Mouse (Mus musculus) thymus, adult 2 months (tissue): Measurements from ENCODE around the gene Xpr1. TPM values are rescaled to one million over a fixed set of nuclear protein-coding genes. Genes with fewer than 3 reads are reported as not detected.

Experiments
- DNase-seq: peaks from one replicate; pipeline ENCODE4 v3.0.0; 2021
- H3K27ac ChIP-seq: fragments of 200-500 bp; 2 replicates; pipeline ENCODE4 v1.5.1; 2012; ENCODE audit warnings: low read length, control low read depth; ENCODE audit not compliant: control insufficient read depth, insufficient read depth
- H3K27me3 ChIP-seq: fragments of 200-500 bp; 2 replicates; pipeline ENCODE4 v1.6.1; 2012; ENCODE audit warnings: mild to moderate bottlenecking, low read length, moderate library complexity, mixed read lengths; ENCODE audit not compliant: control insufficient read depth, insufficient read depth
- H3K36me3 ChIP-seq: fragments of 200-500 bp; 2 replicates; pipeline ENCODE4 v1.6.1; 2012; ENCODE audit warnings: mild to moderate bottlenecking, low read length, moderate library complexity; ENCODE audit not compliant: control insufficient read depth, insufficient read depth
- H3K4me1 ChIP-seq: fragments of 200-500 bp; replicated peaks from 2 replicates; pipeline ENCODE4 v1.6.1; 2012; ENCODE audit warnings: low read length; ENCODE audit not compliant: control insufficient read depth, insufficient read depth
- H3K4me3 ChIP-seq: fragments of 200-500 bp; 2 replicates; pipeline ENCODE4 v1.5.1; 2012; ENCODE audit warnings: mild to moderate bottlenecking, low read length, control low read depth, moderate library complexity; ENCODE audit not compliant: control insufficient read depth, insufficient read depth
- CTCF ChIP-seq: fragments of 200-500 bp; IDR thresholded peaks from 2 replicates; pipeline ENCODE4 v1.5.1; 2012; ENCODE audit warnings: mild to moderate bottlenecking, control low read depth, low read length, moderate library complexity, borderline replicate concordance; ENCODE audit not compliant: control insufficient read depth, poor library complexity, insufficient read depth; ENCODE audit errors: extremely low read depth
- POLR2A ChIP-seq: fragments of 200-500 bp; IDR thresholded peaks from 2 replicates; pipeline ENCODE4 v1.6.1; 2012; ENCODE audit warnings: mild to moderate bottlenecking, low read length, control low read depth, moderate library complexity; ENCODE audit not compliant: control insufficient read depth, poor library complexity, insufficient read depth; ENCODE audit errors: extremely low read depth
- WGBS: fragments of 180-500 bp; shearing (Covaris S2); methylation state at CpG from one replicate; pipeline ENCODE4 v1.1.7; 2018; 5-methylcytosine and 5-hydroxymethylcytosine counted together
- polyA plus RNA-seq: library from polyadenylated mRNA; depleted of rRNA; stranded (reverse); fragments of >200 nt; gene quantifications from 2 replicates; pipeline ENCODE4 v1.2.3, GENCODE M21; 2012

Gene Xpr1
- polyA plus RNA-seq, 1 experiment: 14.7 TPM

GRCm38 (mm10) chr1:155391537-155391936 is 25.7 kb downstream of the Xpr1 start:
- WGBS: 37% methylated on average over 4 of the region's 4 CpGs
- H3K4me3 ChIP-seq: no peak overlapping the region
- TF ChIP-seq CTCF (no peak), POLR2A (no peak)
- no peak for DNase-seq
- no peak overlapping the region for H3K27ac ChIP-seq
- H3K27me3 ChIP-seq: no peaks in the 10 kb centered on the region
- peaks cover 5% of the 10 kb centered on the region; the same call in 1 of the 2 replicates for H3K4me1 ChIP-seq
- H3K36me3 ChIP-seq: no peaks in the 10 kb centered on the region

DNA sequence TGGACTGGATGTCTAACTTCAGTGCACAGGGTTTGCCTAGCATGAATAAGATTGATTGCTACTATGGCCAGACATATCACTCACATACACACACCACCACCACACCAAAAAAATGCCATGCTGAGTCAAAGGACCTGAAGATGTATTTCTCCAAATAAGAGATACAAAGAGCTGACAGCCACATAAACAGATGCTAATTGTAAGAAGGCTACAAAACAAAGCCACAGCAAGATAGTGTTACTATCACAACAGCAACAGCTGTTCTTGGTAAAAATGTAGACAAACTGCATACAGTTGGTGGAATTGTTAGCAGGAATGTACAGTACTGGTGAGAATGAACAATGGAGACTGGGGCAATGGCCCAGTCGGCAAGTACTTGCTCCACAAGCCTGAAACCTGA is 28.8 kb downstream of the Xpr1 start:
- Histone ChIP-seq H3K27ac (no peak overlapping the region), H3K36me3 (peaks cover 4% of the 10 kb centered on the region; the same call in 1 of the 2 replicates), H3K27me3 (no peaks in the 10 kb centered on the region), H3K4me3 (no peak overlapping the region), H3K4me1 (peaks cover 5% of the 10 kb centered on the region; the same call in 1 of the 2 replicates)
- 96% methylated on average over 1 of the region's 1 CpGs for WGBS
- TF ChIP-seq CTCF (no peak), POLR2A (no peak)
- DNase-seq: no peak

- TF ChIP-seq CTCF: no peak
- TF ChIP-seq POLR2A: no peak
- DNase-seq: no peak
These were observed 30.7 kb downstream of the Xpr1 start for GRCm38 (mm10) chr1:155386551-155386950.

DNA sequence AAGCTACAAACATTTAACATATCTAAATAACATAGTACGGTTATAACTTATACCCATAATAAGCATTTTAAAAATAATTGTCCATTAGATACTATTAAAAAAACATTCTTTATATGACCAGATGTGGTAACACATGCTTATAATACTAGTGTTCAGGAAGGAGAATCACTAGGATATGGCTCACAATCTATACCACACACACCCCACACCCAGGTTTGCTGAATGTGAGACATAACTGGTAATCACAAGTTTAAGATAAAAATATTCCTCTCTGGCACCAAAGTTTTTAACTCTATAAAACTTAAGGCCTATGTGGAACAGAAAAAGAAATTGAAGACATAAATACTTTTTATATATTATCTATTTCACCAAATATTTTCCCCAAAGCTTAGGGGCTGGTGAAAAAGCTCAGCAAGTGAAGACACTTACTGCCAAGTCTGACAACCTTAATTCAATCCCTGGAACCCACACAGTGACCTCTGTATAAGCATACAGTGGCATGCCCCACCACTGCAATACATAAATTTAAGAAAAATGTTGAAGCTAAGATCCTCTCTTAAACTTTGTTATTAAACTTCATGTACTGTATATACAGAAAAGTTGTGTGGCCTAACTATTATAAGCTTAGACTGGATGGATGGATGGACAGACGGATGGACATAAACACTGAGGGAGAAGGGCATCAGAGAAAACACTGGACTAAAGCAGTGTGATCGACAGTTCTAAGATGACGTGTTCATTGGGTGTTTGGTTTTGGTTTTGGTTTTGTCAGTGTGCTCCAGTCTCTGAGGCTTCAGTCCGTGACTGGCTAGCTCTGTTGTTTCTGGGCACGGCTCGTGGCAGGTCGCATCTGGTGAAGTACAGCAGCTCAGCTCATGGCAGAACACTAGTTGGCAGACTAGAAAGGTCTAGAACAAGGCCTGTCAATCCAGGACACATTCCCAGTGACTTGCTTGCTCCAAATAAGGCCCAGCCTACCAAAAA is 33.6 kb downstream of the Xpr1 start:
- DNase-seq: no peak
- TF ChIP-seq POLR2A (no peak), CTCF (no peak)
- WGBS: 92% methylated on average over 8 of the region's 8 CpGs
- H3K4me3 ChIP-seq: no peak overlapping the region
- H3K27ac ChIP-seq: no peak overlapping the region
- H3K27me3 ChIP-seq: no peaks in the 10 kb centered on the region
- peaks cover 4% of the 10 kb centered on the region; the same call in 1 of the 2 replicates for H3K36me3 ChIP-seq
- no peaks in the 10 kb centered on the region for H3K4me1 ChIP-seq

More at GRCm38 (mm10) chr1:155386551-155386950, 30.7 kb downstream of the Xpr1 start:
- Histone ChIP-seq H3K4me3 (no peak overlapping the region), H3K27me3 (no peaks in the 10 kb centered on the region), H3K36me3 (peaks cover 4% of the 10 kb centered on the region; the same call in 1 of the 2 replicates), H3K27ac (no peak overlapping the region), H3K4me1 (peaks cover 5% of the 10 kb centered on the region; the same call in 1 of the 2 replicates)
- 91% methylated on average over 4 of the region's 4 CpGs for WGBS

DNA sequence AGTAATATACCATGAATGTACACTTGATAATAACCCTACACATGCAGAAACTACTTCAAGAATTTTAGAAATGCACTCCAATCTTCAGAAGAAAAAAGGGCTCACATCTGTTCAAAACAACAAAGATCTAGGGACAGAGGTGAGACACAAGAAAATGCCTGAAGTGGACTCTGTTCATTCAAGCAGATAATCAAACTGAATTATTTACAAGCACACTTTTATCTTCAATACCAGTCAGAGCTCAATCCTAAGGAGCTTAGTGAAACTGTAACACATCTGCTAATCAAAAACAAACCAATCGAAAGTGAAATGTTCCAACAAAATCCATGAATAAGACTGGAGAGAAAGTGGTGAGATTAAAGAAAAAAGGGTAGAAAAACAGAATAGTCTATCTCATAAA is 35.3 kb downstream of the Xpr1 start:
- Histone ChIP-seq H3K36me3 (peaks cover 4% of the 10 kb centered on the region; the same call in 1 of the 2 replicates), H3K4me3 (no peak overlapping the region), H3K27me3 (no peaks in the 10 kb centered on the region), H3K4me1 (no peaks in the 10 kb centered on the region), H3K27ac (no peak overlapping the region)
- TF ChIP-seq POLR2A (no peak), CTCF (no peak)
- DNase-seq: no peak
- WGBS: 94% methylated on average over 1 of the region's 1 CpGs

- 100% methylated on average over 1 of the region's 1 CpGs for WGBS
- TF ChIP-seq POLR2A (no peak), CTCF (no peak)
- H3K27ac ChIP-seq: no peak overlapping the region
- no peaks in the 10 kb centered on the region for H3K4me1 ChIP-seq
- DNase-seq: no peak
- H3K4me3 ChIP-seq: no peak overlapping the region
- H3K27me3 ChIP-seq: no peaks in the 10 kb centered on the region
- H3K36me3 ChIP-seq: peaks cover 4% of the 10 kb centered on the region; the same call in 1 of the 2 replicates
These were observed 37.9 kb downstream of the Xpr1 start for GRCm38 (mm10) chr1:155379289-155379688.

- TF ChIP-seq POLR2A: no peak
- DNase-seq: no peak
- Histone ChIP-seq H3K27ac (no peak overlapping the region), H3K27me3 (no peaks in the 10 kb centered on the region), H3K4me3 (no peak overlapping the region), H3K4me1 (no peaks in the 10 kb centered on the region), H3K36me3 (no peaks in the 10 kb centered on the region)
- 88% methylated on average over 1 of the region's 1 CpGs for WGBS
These were observed 44.4 kb downstream of the Xpr1 start for GRCm38 (mm10) chr1:155372821-155373220.
